Mouse (Mus musculus) hindbrain, embryonic 14.5 days (tissue): ENCODE measurements around the gene Arl15. TPM values are rescaled to one million over a fixed set of nuclear protein-coding genes. Genes with fewer than 3 reads are reported as not detected.

Experiments used
- ATAC-seq: fragments of 200-750 bp; cut with Nextera tagmentation; 2 replicates; pipeline ENCODE4 v1.8.0; 2017; ENCODE audit warnings: moderate number of reproducible peaks, mild to moderate bottlenecking, moderate TSS enrichment, moderate library complexity; ENCODE audit not compliant: low FRiP score
- DNase-seq: peaks from one replicate; pipeline ENCODE4 v3.0.0-alpha.2; 2015; ENCODE audit warnings: low spot score
- H3K27ac ChIP-seq: fragments of 300-500 bp; sonication (generic); 2 replicates; pipeline ENCODE4 v1.5.1; 2014; ENCODE audit warnings: mild to moderate bottlenecking, moderate library complexity
- H3K27me3 ChIP-seq: fragments of 300-500 bp; sonication (generic); 2 replicates; pipeline ENCODE4 v1.6.1; 2014; ENCODE audit warnings: mild to moderate bottlenecking, low read length, mixed read lengths; ENCODE audit not compliant: control insufficient read depth, insufficient read depth
- H3K36me3 ChIP-seq: fragments of 300-500 bp; sonication (generic); replicated peaks from 2 replicates; pipeline ENCODE4 v1.6.1; 2014; ENCODE audit not compliant: control insufficient read depth, insufficient read depth
- H3K4me1 ChIP-seq: fragments of 300-500 bp; sonication (generic); replicated peaks from 2 replicates; pipeline ENCODE4 v1.6.1; 2014; ENCODE audit warnings: antibody characterized with exemption, low read length, mixed read lengths; ENCODE audit not compliant: control insufficient read depth, insufficient read depth
- H3K4me2 ChIP-seq: fragments of 300-500 bp; sonication (generic); replicated peaks from 2 replicates; pipeline ENCODE4 v1.6.1; 2014; ENCODE audit warnings: mild to moderate bottlenecking, moderate library complexity
- H3K4me3 ChIP-seq: fragments of 300-500 bp; sonication (generic); replicated peaks from 2 replicates; pipeline ENCODE4 v1.5.1; 2014; ENCODE audit warnings: mild to moderate bottlenecking, low read length
- H3K9ac ChIP-seq: fragments of 300-500 bp; sonication (generic); 2 replicates; pipeline ENCODE4 v1.6.1; 2014
- H3K9me3 ChIP-seq: fragments of 300-500 bp; sonication (generic); 2 replicates; pipeline ENCODE4 v1.6.1; 2016; ENCODE audit warnings: low read length; ENCODE audit not compliant: control insufficient read depth
- WGBS: fragments of 180-500 bp; shearing (Covaris S2); extraction: QIAGEN DNeasy Blood & Tissue Kit; methylation state at CpG from one replicate; pipeline ENCODE4 v1.1.7; 2014; 5-methylcytosine and 5-hydroxymethylcytosine counted together
- polyA plus RNA-seq: library from polyadenylated mRNA; unstranded; fragments of >200 nt; fragmentation: Nextera tagmentation; extraction: Ambion mirVana; gene quantifications from 2 replicates; pipeline ENCODE4 v1.2.1, GENCODE M21; 2014

Arl15 gene
- polyA plus RNA-seq, 1 experiment from 2014 or later = 19.0 TPM

GRCm38 (mm10) chr13:114202806-114203570, 408.7 kb downstream of the Arl15 start:
- Histone ChIP-seq H3K9me3 (no peaks in the 10 kb centered on the region), H3K27ac (no peak overlapping the region), H3K4me1 (no peaks in the 10 kb centered on the region), H3K9ac (no peak overlapping the region), H3K4me2 (no peak overlapping the region), H3K27me3 (no peaks in the 10 kb centered on the region), H3K4me3 (no peak overlapping the region), H3K36me3 (no peaks in the 10 kb centered on the region)
- no peak for ATAC-seq
- no peak for DNase-seq
- 85% methylated on average over 15 of the region's 15 CpGs for WGBS

Other genes starting within 250 kb of the Arl15 start
- gene Snx18, start 175.9 kb upstream of the Arl15 start, polyA plus RNA-seq = 15.8 and 16.2 TPM in 2 replicates
- 0.25 TPM in 1 of 2 replicates, not detected in the other for gene Hspb3, start 130.8 kb upstream of the Arl15 start, polyA plus RNA-seq